8 mouse cellular contexts compared by ENCODE assay signal in the genomic region with DNA sequence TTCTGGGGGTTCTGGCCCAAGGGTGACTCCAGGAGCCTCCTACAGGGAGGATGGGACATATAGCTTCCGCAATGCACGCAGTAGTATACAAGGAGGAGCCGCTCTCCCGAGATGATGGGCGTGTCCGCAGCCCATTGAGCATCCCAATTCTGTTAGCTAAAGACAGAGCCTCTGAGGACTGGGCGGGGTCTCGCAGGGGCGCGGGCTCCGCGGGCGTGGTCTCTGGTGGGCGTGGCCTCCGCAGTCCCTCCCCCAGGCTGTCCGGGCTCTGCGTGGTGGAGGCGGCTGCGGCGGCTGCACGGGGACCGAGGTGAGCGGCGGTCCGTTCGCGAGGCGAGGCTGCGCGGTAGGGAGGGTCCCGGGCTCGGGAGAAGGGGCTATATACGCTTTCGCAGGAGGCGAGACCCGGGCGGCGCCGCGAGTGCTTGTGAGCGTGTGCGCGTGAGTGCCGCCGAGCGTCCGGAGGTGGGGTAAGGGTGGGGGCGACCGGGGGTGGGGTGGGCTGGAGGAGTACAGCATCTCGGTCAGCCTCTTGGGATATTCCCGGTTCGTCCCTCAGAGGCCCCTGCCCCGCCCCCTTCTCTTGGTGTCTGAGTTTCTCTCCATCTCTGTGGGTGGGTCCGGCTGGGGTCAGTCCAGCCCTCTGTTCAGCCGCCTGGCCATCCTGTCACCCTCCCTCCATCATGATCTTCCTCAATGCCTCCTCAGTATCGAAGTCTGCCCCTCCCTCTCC. TPM values are rescaled to one million over a fixed set of nuclear protein-coding genes. Genes with fewer than 3 reads are reported as not detected.
A peak's percentile ranks its signal among the peaks of the same experiment; 100 is the strongest.
DNase-seq lines count a peak whose midpoint lies in the region; ATAC-seq lines count a peak whose summit lies in the region.

No protein-coding gene starts in this region.

- H3K27me3 ChIP-seq in embryonic facial prominence, embryonic 14.5 days (replicated peaks; ENCODE audit: control insufficient read depth, insufficient read depth, low read length): 0 out of 2 replicates have a peak, but pooled peaks cover 5% of the 10 kb centered on the region
- H3K27me3 ChIP-seq in heart, embryonic 16.5 days (ENCODE audit: control insufficient read depth, insufficient read depth, low read length): peaks cover 5% of the 10 kb centered on the region

- no peaks in the 10 kb centered on the region for H3K9me3 ChIP-seq in embryonic facial prominence, embryonic 14.5 days (ENCODE audit: control insufficient read depth, low read length)
- no peaks in the 10 kb centered on the region for H3K9me3 ChIP-seq in heart, embryonic 16.5 days (replicated peaks; ENCODE audit: control insufficient read depth, low read length)

- H3K4me1 ChIP-seq in embryonic facial prominence, embryonic 14.5 days (ENCODE audit: control insufficient read depth, insufficient read depth, low read length): peaks cover 25% of the 10 kb centered on the region
- no peaks in the 10 kb centered on the region; the same call in 1 of the 2 replicates for H3K4me1 ChIP-seq in heart, embryonic 16.5 days (ENCODE audit: control insufficient read depth, insufficient read depth, low read length)

- no peaks in the 10 kb centered on the region for H3K36me3 ChIP-seq in embryonic facial prominence, embryonic 14.5 days (ENCODE audit: control insufficient read depth, insufficient read depth, low read length)
- H3K36me3 ChIP-seq in heart, embryonic 16.5 days (ENCODE audit: control insufficient read depth, insufficient read depth): no peaks in the 10 kb centered on the region

- peak overlapping the region; percentile 59 for H3K4me3 ChIP-seq in embryonic facial prominence, embryonic 14.5 days (ENCODE audit: low read depth, low read length)
- peak overlapping the region; percentile 53 for H3K4me3 ChIP-seq in heart, embryonic 16.5 days (ENCODE audit: low read length)

- no peak overlapping the region for H3K27ac ChIP-seq in embryonic facial prominence, embryonic 14.5 days (replicated peaks; ENCODE audit: low read depth, low read length)
- no peak overlapping the region for H3K27ac ChIP-seq in heart, embryonic 16.5 days (ENCODE audit: low read length)

- peak; percentile 83 for ATAC-seq in embryonic facial prominence, embryonic 14.5 days (ENCODE audit: low read depth)
- peak; percentile 75 for ATAC-seq in heart, embryonic 16.5 days (replicated peaks; ENCODE audit: extremely low read depth, insufficient read depth, low FRiP score)

- H3K4me2 ChIP-seq in embryonic facial prominence, embryonic 14.5 days (ENCODE audit: low read depth, low read length): peak overlapping the region; percentile 85
- peak overlapping the region; percentile 72 for H3K4me2 ChIP-seq in heart, embryonic 16.5 days (ENCODE audit: low read depth, low read length)

- H3K9ac ChIP-seq in embryonic facial prominence, embryonic 14.5 days (ENCODE audit: low read depth, low read length): peak overlapping the region; percentile 63
- peak overlapping the region; percentile 58 for H3K9ac ChIP-seq in heart, embryonic 16.5 days (ENCODE audit: low read length)

- peak; percentile 57 for DNase-seq in CD4-positive helper T cell, adult 2 months (ENCODE audit: low read depth, low spot score)
- DNase-seq in ZHBTc4 (ENCODE audit: low read depth, low spot score): peak; percentile 95
- peak; percentile 91 for DNase-seq in embryonic facial prominence, embryonic 14.5 days (ENCODE audit: low spot score)
- peak; percentile 76 to 82 for DNase-seq in kidney, postnatal 25 days
- peak; percentile 57 for DNase-seq in lung, postnatal 25 days (ENCODE audit: low spot score)
- peak; percentile 84 for DNase-seq in retina, embryonic 14.5 days (ENCODE audit: low spot score)
- peak; percentile 88 for DNase-seq in thymus, postnatal 4 days

- 0% methylated on average over 32 of the region's 56 CpGs for WGBS in embryonic facial prominence, embryonic 14.5 days
- WGBS in heart, embryonic 16.5 days: 2% methylated on average over 51 of the region's 56 CpGs

RNA-seq across cellular contexts. Expression of a gene that starts 6.3 kb away (rescaled TPM):
- polyA plus RNA-seq in embryonic facial prominence, embryonic 14.5 days (2014; fragmentation: Nextera tagmentation; extraction: Ambion mirVana): 26.4 and 31.8 TPM in 2 replicates
- 11.3 and 14.8 TPM in 2 replicates for polyA plus RNA-seq in heart, embryonic 16.5 days (2015; fragmentation: Nextera tagmentation; extraction: Ambion mirVana)

RNA-seq across cellular contexts. Expression of a gene that starts 56.7 kb away (rescaled TPM):
- 3.1 and 4.6 TPM in 2 replicates for polyA plus RNA-seq in embryonic facial prominence, embryonic 14.5 days (2014; fragmentation: Nextera tagmentation; extraction: Ambion mirVana)
- 7.4 and 10.1 TPM in 2 replicates for polyA plus RNA-seq in heart, embryonic 16.5 days (2015; fragmentation: Nextera tagmentation; extraction: Ambion mirVana)
